10 mouse cellular contexts compared by ENCODE assay signal in the genomic region with DNA sequence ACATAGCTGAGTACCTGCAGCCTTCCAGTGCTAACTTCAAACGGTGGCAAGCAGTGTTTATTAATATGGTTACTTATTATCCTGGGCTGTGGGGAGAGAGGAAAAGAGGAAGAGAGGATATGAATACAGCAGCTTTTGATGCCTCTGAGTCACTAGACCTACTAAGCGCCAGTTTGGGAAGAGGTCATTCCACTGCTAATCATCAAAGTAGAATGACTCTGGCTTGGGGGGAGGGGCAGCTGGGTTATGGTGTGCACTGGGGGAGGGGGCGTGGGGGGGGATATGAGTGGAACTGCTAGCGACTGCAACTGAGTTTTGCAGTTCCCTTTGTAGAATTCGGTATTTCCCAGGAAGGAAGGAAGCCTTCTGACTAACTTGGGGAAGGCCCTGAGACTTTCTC. TPM values are rescaled to one million over a fixed set of nuclear protein-coding genes. Genes with fewer than 3 reads are reported as not detected.
A peak's percentile ranks its signal among the peaks of the same experiment; 100 is the strongest.
DNase-seq lines count a peak whose midpoint lies in the region; ATAC-seq and TF ChIP-seq lines count a peak whose summit lies in the region.
"Had no signal": no experiment of that assay in that cellular context is flagged by ENCODE, and none has a peak within 500 bp of the region (broad histone marks: within the 10 kb centered on the region; RNA-seq: fewer than 3 reads in every experiment).

No protein-coding gene starts in this region.

- no peaks in the 10 kb centered on the region for H3K9me3 ChIP-seq in lung, postnatal 0 days (ENCODE audit: low read length)
- no peaks in the 10 kb centered on the region for H3K9me3 ChIP-seq in liver, embryonic 12.5 days (replicated peaks)

- H3K4me1 ChIP-seq in cerebellum, adult 2 months (ENCODE audit: control insufficient read depth, insufficient read depth, low read length): peaks cover 34% of the 10 kb centered on the region
- H3K4me1 ChIP-seq in lung, postnatal 0 days (ENCODE audit: insufficient read depth, low read depth, low read length): peaks cover 14% of the 10 kb centered on the region; the same call in 1 of the 2 replicates
- peaks cover 33% of the 10 kb centered on the region; the same call in 1 of the 2 replicates for H3K4me1 ChIP-seq in liver, embryonic 12.5 days

- peak; percentile 45 to 48 for DNase-seq in cerebellum, postnatal 10 days
- DNase-seq in cerebellum, adult 2 months: no peak
- no peak for DNase-seq in lung, postnatal 0 days (ENCODE audit: low spot score)
- DNase-seq in lung, postnatal 14 days: no peak
- no peak for DNase-seq in thymus, postnatal 36 days
- DNase-seq in gastrocnemius, postnatal 4 days (ENCODE audit: low spot score in 2 of 2): no peak
- DNase-seq: gastrocnemius, postnatal 25 days; thymus, postnatal 14 days had no signal

- H3K27ac ChIP-seq in cerebellum, adult 2 months (ENCODE audit: insufficient read depth, low read length): no peak overlapping the region
- no peak overlapping the region for H3K27ac ChIP-seq in lung, postnatal 0 days (ENCODE audit: low read length)
- no peak overlapping the region for H3K27ac ChIP-seq in liver, embryonic 12.5 days

- 42% methylated on average over 5 of the region's 5 CpGs for WGBS in cerebellum, adult 2 months
- WGBS in lung, postnatal 0 days: 9% methylated on average over 5 of the region's 5 CpGs
- 15% methylated on average over 5 of the region's 5 CpGs for WGBS in liver, embryonic 12.5 days (ENCODE audit: insufficient replicate concordance)

- H3K27me3 ChIP-seq in cerebellum, adult 2 months (ENCODE audit: control insufficient read depth, insufficient read depth, low read length): no peaks in the 10 kb centered on the region
- no peaks in the 10 kb centered on the region for H3K27me3 ChIP-seq in lung, postnatal 0 days (replicated peaks; ENCODE audit: insufficient read depth, low read length)
- peaks cover 63% of the 10 kb centered on the region for H3K27me3 ChIP-seq in liver, embryonic 12.5 days (replicated peaks)

- no peaks in the 10 kb centered on the region for H3K36me3 ChIP-seq in lung, postnatal 0 days (ENCODE audit: insufficient read depth, low read length)
- no peaks in the 10 kb centered on the region for H3K36me3 ChIP-seq in liver, embryonic 12.5 days

- no peak for TF ChIP-seq CTCF in cerebellum, adult 2 months (IDR thresholded peaks at IDR 0.05; ENCODE audit: borderline replicate concordance, insufficient read depth, low read depth, low read length)
- TF ChIP-seq CTCF in lung, postnatal 0 days (IDR thresholded peaks at IDR 0.05): no peak

- H3K9ac ChIP-seq in lung, postnatal 0 days (replicated peaks; ENCODE audit: low read depth): 0 out of 2 replicates have a peak overlapping the region, but pooled peaks have one; percentile 29
- H3K9ac ChIP-seq in liver, embryonic 12.5 days: no peak overlapping the region

- peak overlapping the region; percentile 89 for H3K4me2 ChIP-seq in lung, postnatal 0 days (replicated peaks; ENCODE audit: low read depth, low read length)
- H3K4me2 ChIP-seq in liver, embryonic 12.5 days: 0 out of 2 replicates have a peak overlapping the region, but pooled peaks have one; percentile 6

- ATAC-seq in lung, postnatal 0 days: no peak
- no peak for ATAC-seq in liver, embryonic 12.5 days
- no peak for ATAC-seq in CD4-positive, CD25-positive, alpha-beta regulatory T cell, adult 4 months

- no peak for TF ChIP-seq EP300 in lung, postnatal 0 days (IDR thresholded peaks at IDR 0.05)

- no peak overlapping the region for H3K4me3 ChIP-seq in cerebellum, adult 2 months (replicated peaks; ENCODE audit: insufficient read depth, low read depth, low read length)
- H3K4me3 ChIP-seq in lung, postnatal 0 days (ENCODE audit: low read depth, low read length): peak overlapping the region; percentile 93
- no peak overlapping the region for H3K4me3 ChIP-seq in liver, embryonic 12.5 days

- TF ChIP-seq POLR2A in cerebellum, adult 2 months (IDR thresholded peaks at IDR 0.05; ENCODE audit: borderline replicate concordance, insufficient read depth, low read length): no peak

RNA-seq across cellular contexts. Expression of a gene that starts 4.2 kb away (rescaled TPM):
- 17.0 and 17.5 TPM in 2 replicates for polyA plus RNA-seq in cerebellum, adult 2 months (2012; rRNA removed)
- polyA plus RNA-seq in lung, postnatal 0 days (2015; fragmentation: Nextera tagmentation; extraction: Ambion mirVana): 10.4 and 11.0 TPM in 2 replicates
- polyA plus RNA-seq in liver, embryonic 12.5 days (2016; fragmentation: Nextera tagmentation; extraction: Ambion mirVana): 0.41 and 0.85 TPM in 2 replicates
- 10 to 100 TPM in 1 of 2 experiments, 1 to 10 TPM in 1; 4.4 to 10.5 TPM for polyA plus RNA-seq in CD4-positive, CD25-positive, alpha-beta regulatory T cell, adult 4 months (2017; shearing (Covaris generic))
- total RNA-seq in gastrocnemius, postnatal 4 days (2021): 10 to 100 TPM; 24.5 to 26.8 TPM

Comparison
In these comparisons a context has a peak if more than half of its experiments do, and no peak if none do; other contexts are left out.
1. DNase-seq: peak in cerebellum, postnatal 10 days (2 of 2); none in cerebellum, adult 2 months (0 of 2), lung, postnatal 0 days (single experiment), lung, postnatal 14 days (single experiment), thymus, postnatal 36 days (0 of 2) and gastrocnemius, postnatal 4 days (0 of 2).